Mouse (Mus musculus) kidney, adult 11 months (tissue): ENCODE results near the gene Mff.

Experiments
- DNase-seq: peaks from one replicate; pipeline ENCODE4 v3.0.0; 2022

Gene Mff

DNA sequence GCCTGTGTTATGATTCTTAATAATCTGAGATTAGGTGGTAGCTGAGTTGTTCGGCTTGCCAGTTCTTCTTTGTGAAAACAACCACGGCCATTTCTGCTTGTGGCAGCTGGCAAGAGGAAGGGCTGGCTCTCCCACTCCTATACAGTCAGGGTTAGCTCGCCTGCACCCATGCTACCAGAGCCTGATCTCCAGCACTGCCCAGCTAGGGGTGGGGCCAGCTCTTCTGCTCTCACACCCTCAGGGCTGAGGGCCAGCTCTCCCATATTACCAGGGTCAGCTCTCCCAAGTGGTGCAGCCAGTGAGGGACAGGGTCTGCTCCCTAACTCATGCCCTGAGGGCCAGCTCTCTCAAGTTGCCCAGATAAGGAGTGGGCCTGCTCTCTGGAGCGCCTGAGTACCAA is 47.7 kb downstream of the Mff start:
- no peak for DNase-seq

DNA sequence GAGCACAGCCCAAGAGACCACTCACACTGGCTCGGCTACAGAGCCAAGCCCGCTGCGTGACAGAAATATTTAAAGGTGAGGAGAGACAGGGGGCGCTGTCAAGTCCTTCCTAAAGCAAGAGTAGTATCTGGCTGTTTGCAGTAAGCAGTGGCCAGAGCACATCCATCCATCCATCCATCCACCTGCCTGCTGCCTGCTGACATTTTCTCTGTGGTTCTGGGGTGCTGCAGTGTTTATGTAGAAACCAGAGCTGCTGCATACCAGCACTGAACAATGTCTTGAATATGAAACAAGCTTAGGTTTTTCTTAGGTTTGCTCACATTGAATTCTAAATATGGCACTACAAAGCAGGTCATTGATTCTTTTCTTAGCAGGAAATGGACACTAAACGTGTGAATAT is 48.5 kb downstream of the Mff start:
- no peak for DNase-seq

DNA sequence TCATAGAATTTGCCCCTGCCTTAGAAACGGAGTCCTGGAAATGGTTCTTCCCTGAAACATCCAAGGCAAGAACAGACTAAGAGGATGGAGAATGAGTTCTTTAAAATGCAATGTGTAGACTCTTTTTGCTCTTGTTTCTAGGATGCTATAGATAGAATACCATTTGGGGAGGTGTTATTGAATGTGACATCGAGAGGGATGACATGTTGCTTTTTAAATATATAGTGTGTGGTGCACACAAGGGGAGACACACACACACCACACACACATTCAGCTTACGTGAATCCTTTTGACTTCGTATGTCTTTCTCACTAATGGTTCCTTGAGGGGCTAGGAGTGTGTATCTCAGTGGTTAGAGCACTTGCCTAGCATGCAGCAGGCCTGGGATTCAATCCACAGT is 50.6 kb downstream of the Mff start:
- no peak for DNase-seq

- DNase-seq: no peak
Observed at GRCm38 (mm10) chr1:82779388-82779966, 54.8 kb downstream of the Mff start.

DNA sequence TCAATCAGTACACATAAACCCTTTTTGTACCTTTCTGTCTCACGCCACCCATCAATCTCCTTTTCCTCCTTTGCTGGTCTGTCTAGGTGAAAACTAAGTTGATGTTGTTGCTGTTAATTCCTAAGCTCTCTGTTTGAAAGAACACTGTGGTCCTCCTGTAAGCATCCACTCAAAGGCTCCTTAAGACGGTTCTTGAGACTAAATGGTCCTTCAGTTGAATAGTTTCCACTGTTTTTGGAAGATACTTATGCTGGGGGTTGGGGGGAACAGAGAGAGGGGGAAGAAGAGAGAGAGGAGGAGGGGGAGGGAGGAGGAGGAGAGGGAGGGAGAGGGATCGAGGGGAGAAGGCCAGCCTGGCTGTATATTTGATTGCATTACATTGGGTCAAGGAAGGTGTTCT is 58.9 kb downstream of the Mff start:
- no peak for DNase-seq

DNA sequence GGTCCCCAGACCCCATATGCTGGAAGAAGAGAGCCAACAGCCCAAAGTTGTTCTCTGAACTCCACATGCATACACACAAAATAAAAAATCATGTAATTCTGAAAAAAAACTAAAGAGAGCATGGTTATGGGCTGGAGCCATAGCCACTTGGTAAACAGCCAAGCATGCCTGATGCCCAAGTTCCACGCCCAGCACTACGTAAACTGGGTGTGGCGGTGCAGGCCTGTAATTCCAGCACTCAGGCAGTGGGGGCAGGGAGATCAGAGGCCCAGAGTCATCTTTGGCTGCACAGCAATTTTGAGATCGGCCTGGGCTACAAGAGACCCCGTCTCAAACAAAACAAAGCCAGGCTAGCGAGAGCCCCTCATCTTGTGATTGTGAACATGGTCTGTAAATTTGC is 60.9 kb downstream of the Mff start:
- DNase-seq: no peak

DNA sequence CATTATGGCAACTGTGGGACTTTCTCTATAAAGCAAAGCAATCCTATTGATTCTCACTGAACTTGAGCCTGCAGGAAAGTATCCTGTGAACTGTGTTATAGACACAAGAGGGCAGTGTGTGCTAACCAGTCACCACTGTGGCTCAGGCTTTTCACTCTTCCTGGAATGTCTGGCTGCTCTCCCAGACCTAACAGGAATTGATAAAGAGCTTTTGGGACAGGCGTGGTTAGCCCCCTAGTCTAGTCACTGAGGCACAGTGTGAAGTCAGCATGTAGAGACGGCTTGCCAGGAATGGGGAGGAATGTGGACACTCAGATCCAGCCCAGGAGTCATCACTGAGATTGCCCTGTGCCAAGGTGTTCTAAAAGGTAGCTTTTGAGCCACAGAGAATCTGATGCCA is 62.7 kb downstream of the Mff start:
- DNase-seq: peak; percentile 45

GRCm38 (mm10) chr1:82788070-82788469 is 63.4 kb downstream of the Mff start:
- DNase-seq: no peak

DNA sequence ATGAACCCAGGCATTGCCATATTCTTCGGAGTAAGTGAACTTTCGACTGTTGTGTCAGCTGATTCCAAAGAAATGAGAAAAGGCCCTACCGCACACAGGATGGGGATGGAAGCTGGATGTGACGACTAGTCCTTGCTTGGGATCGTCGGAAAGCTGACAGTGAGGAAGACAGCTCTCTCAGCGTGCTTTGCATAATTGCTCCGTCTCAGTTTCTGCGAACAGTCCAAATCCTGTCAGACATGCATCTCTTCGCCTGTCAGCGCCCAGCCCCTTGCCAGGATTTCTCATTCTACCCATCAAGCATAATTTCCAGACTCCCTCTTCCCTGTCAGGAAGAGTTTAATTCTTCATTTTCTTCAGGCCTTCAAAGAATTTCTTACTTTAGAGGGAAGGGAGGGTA is 66.4 kb downstream of the Mff start:
- DNase-seq: no peak

DNA sequence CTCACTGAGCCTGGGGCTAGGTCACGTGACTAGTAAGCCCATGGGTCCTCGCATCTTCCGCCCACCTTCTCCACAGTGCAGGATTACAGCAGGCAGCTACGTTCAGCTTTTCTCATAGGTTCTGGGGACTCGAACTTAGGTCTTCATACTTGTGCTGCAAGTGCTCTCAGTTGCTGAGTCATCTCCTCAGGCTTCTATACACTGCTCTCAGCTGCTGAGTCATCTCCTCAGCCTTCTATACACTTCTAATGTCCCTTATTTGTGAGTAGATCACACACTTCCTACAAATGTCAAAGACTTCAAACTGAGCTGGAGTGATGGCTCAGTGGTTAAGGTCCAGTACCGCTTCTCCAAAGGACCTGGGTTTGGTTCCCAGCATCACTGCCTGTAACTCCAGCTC is 67.5 kb downstream of the Mff start:
- DNase-seq: no peak

DNA sequence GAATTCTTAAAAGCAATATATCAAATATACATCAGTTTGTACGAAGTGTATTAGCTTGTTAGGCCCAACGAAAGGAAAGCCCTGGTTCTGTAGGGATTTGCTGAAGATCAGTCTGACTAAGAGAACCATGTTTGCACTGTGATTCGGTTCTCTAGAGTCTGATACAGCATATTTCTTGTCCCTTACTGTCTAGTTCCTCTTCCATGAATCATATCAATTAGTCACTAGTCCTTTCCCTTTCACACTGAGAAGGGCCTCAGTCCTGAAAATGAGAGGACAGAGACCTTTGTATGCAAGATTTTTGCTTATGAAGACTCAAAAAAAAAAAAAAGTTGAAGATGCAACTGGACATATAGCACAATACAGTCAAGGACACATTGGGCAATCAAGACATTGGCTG is 68.4 kb downstream of the Mff start:
- no peak for DNase-seq

- DNase-seq: no peak
Observed at GRCm38 (mm10) chr1:82793986-82794385, 69.3 kb downstream of the Mff start.

DNA sequence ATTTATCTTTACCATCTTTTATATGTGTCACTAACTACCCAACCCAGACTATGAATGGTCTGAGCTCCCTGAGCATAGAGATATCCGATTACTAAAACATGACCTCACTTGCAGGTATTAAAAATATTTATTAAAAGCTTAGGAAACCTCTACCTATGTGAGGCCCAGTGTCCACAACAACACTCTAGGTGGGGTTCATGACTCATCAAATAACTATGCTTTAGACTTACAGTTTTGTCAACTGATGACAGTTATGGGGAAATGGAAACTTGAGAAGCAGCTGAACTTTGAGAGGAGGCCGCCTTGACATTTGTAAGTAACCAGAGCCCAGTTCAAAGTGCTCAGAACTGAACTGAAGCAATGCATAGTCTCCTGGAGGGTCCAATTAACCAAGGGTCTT is 70.5 kb downstream of the Mff start:
- no peak for DNase-seq

DNA sequence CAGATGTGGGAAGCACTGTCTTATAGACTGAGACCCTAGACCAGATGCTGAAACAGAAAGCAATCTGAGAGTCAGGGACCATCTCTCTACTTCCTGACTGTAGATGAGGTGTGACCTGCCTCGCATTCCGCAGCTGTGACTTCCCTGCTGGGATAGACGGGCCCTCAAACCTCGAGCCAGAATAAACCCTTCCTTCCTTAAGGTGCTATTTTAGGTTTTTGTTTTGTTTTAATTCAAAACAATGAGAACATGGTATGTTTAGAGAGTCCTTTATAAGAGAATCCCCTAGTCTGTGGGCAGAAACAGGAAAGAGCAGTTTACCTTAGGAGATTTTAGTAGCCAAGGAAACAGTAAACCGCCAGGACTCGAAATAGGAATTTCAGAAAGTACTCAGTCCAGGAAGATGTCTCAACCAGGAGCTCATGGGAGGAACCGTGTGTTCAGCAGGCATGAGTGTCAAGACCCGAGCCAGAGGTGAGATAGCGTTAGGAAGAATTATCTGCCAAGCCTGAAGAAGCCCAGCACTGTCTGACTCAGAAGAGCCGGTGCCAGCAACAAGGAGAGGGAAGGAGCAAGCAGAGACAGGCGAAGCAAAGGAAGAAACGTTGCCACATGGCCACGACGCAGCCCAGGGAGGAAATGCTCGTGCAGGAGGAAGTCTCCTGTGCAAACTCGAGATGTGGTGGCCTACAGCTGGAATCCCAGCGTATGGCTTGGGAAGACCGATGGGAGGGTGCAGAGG is 71.2 kb downstream of the Mff start:
- no peak for DNase-seq

GRCm38 (mm10) chr1:82797088-82797487 is 72.4 kb downstream of the Mff start:
- DNase-seq: no peak

DNA sequence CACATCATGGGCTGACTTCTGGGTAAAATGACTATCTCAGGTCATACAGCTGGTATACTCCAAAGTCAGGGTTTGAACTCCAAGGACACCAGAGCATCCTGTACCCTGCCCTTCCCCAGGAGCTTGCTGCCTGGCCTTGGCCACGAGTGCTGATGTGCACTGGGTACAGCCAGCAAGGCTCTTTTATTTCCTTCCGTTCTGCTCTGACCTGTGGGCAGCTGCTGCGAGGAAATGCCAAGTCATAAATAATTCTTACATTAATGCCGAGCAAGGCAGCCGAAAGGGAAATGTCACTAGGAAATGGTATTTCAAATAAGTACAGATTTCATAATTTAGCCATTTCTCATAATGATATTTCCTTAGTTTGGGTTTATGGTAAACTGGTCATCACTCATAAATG is 73.6 kb downstream of the Mff start:
- peak; percentile 28 for DNase-seq

- DNase-seq: no peak
Observed at GRCm38 (mm10) chr1:82798922-82799321, 74.2 kb downstream of the Mff start.

GRCm38 (mm10) chr1:82801105-82801783 is 76.6 kb downstream of the Mff start:
- no peak for DNase-seq
